Mouse (Mus musculus) heart, postnatal 0 days (tissue): ENCODE data around the gene Cenpj. TPM values are rescaled to one million over a fixed set of nuclear protein-coding genes. Genes with fewer than 3 reads are reported as not detected.

Experiments used
- ATAC-seq: fragments of 200-750 bp; cut with Nextera tagmentation; 2 replicates; pipeline ENCODE4 v1.8.0; 2017; ENCODE audit warnings: low read depth, moderate number of reproducible peaks, moderate library complexity; ENCODE audit not compliant: insufficient read depth
- DNase-seq: peaks from one replicate; pipeline ENCODE4 v3.0.0-alpha.2; 2016; ENCODE audit warnings: low spot score
- H3K27ac ChIP-seq: fragments of 300-500 bp; sonication (generic); 2 replicates; pipeline ENCODE4 v1.5.1; 2014; ENCODE audit warnings: low read depth, mild to moderate bottlenecking
- H3K27me3 ChIP-seq: fragments of 300-500 bp; sonication (generic); 2 replicates; pipeline ENCODE4 v1.6.1; 2014; ENCODE audit warnings: low read length, mixed read lengths; ENCODE audit not compliant: control insufficient read depth, insufficient read depth
- H3K36me3 ChIP-seq: fragments of 300-500 bp; sonication (generic); replicated peaks from 2 replicates; pipeline ENCODE4 v1.6.1; 2014; ENCODE audit warnings: low read length, mixed read lengths; ENCODE audit not compliant: control insufficient read depth, insufficient read depth
- H3K4me1 ChIP-seq: fragments of 300-500 bp; sonication (generic); 2 replicates; pipeline ENCODE4 v1.6.1; 2014; ENCODE audit warnings: antibody characterized with exemption; ENCODE audit not compliant: control insufficient read depth, insufficient read depth
- H3K4me2 ChIP-seq: fragments of 300-500 bp; sonication (generic); 2 replicates; pipeline ENCODE4 v1.6.1; 2014; ENCODE audit warnings: low read depth, mild to moderate bottlenecking, low read length, moderate library complexity
- H3K4me3 ChIP-seq: fragments of 300-500 bp; sonication (generic); 2 replicates; pipeline ENCODE4 v1.5.1; 2014; ENCODE audit warnings: low read depth, low read length
- H3K9ac ChIP-seq: fragments of 300-500 bp; sonication (generic); replicated peaks from 2 replicates; pipeline ENCODE4 v1.6.1; 2014; ENCODE audit warnings: low read depth, low read length, mixed read lengths
- H3K9me3 ChIP-seq: fragments of 300-500 bp; sonication (generic); replicated peaks from 2 replicates; pipeline ENCODE4 v1.6.1; 2016; ENCODE audit warnings: low read length; ENCODE audit not compliant: control insufficient read depth
- CTCF ChIP-seq: IDR thresholded peaks from 2 replicates; pipeline ENCODE4 v1.5.1; 2016; ENCODE audit warnings: antibody characterized with exemption, control low read depth, low read depth
- EP300 ChIP-seq: IDR thresholded peaks from 2 replicates; pipeline ENCODE4 v1.6.1; 2016; ENCODE audit warnings: antibody characterized with exemption, low read depth
- WGBS: fragments of 180-500 bp; shearing (Covaris S2); extraction: QIAGEN DNeasy Blood & Tissue Kit; methylation state at CpG from one replicate; pipeline ENCODE4 v1.1.7; 2014; 5-methylcytosine and 5-hydroxymethylcytosine counted together
- polyA plus RNA-seq: library from polyadenylated mRNA; unstranded; fragments of >200 nt; fragmentation: Nextera tagmentation; extraction: Ambion mirVana; gene quantifications from 2 replicates; pipeline ENCODE4 v1.2.1, GENCODE M21; 2015
- total RNA-seq: library from RNA; depleted of rRNA; stranded (reverse); fragments of >200 nt; gene quantifications from 2 replicates; pipeline ENCODE4 v1.2.3, GENCODE M21; 2014; ENCODE audit warnings: low replicate concordance; rRNA removed

Gene Cenpj
- total and polyA plus RNA-seq, 2 experiments from 2014 or later = 2.5 to 3.2 TPM

DNA sequence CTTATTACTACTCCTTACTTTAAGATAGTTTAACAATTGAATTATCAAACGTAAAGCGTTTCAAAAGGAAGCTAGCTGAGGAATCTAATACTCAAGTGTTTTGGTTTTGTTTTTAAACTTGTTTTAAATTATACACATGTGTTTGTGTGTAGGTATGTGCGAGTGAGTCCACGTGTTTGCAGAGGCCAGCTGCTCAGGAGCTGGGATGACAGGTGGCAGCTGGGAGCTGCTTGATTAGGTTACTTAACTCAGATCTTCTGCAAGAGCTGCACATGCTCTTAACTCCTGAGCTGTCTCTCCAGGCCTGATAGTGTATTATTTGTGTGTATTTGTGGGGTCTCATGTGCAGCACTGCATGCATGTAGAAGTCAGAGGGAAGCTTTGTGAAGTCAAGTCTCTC, 72.8 kb downstream of the Cenpj start:
- DNase-seq (no peak), ATAC-seq (no peak)
- WGBS = 68% methylated on average over 4 of the region's 4 CpGs
- Histone ChIP-seq H3K4me3 (no peak overlapping the region), H3K4me2 (no peak overlapping the region), H3K27me3 (no peaks in the 10 kb centered on the region), H3K9me3 (no peaks in the 10 kb centered on the region), H3K36me3 (no peaks in the 10 kb centered on the region), H3K4me1 (no peaks in the 10 kb centered on the region), H3K9ac (no peak overlapping the region), H3K27ac (no peak overlapping the region)
- TF ChIP-seq CTCF (no peak), EP300 (no peak)

GRCm38 (mm10) chr14:56489806-56490205, 85.4 kb downstream of the Cenpj start:
- Histone ChIP-seq H3K9ac (no peak overlapping the region), H3K27me3 (no peaks in the 10 kb centered on the region), H3K4me1 (no peaks in the 10 kb centered on the region), H3K4me2 (no peak overlapping the region), H3K36me3 (no peaks in the 10 kb centered on the region), H3K27ac (no peak overlapping the region), H3K4me3 (no peak overlapping the region), H3K9me3 (no peaks in the 10 kb centered on the region)
- TF ChIP-seq EP300 (no peak), CTCF (no peak)
- no peak for DNase-seq
- no peak for ATAC-seq

Other genes starting within 250 kb of the Cenpj start
- not detected in 2 replicates for gene Atp12a, start 210.4 kb downstream of the Cenpj start, total RNA-seq
- gene Atp12a, start 210.4 kb downstream of the Cenpj start, polyA plus RNA-seq = not detected in 2 replicates
- 2.1 TPM in 1 of 2 replicates, not detected in the other for gene Rnf17, start 172.8 kb downstream of the Cenpj start, total RNA-seq
- 1.0 and 1.2 TPM in 2 replicates for gene Rnf17, start 172.8 kb downstream of the Cenpj start, polyA plus RNA-seq
- 7.3 and 12.3 TPM in 2 replicates for gene Parp4, start 194 bp upstream of the Cenpj start, total RNA-seq
- gene Parp4, start 194 bp upstream of the Cenpj start, polyA plus RNA-seq = 9.8 and 10.1 TPM in 2 replicates
- 7.9 and 8.7 TPM in 2 replicates for gene Mphosph8, start 92.8 kb upstream of the Cenpj start, total RNA-seq
- 24.9 and 26.2 TPM in 2 replicates for gene Mphosph8, start 92.8 kb upstream of the Cenpj start, polyA plus RNA-seq
- 20.0 and 22.4 TPM in 2 replicates for gene Pspc1, start 202.9 kb upstream of the Cenpj start, total RNA-seq
- gene Pspc1, start 202.9 kb upstream of the Cenpj start, polyA plus RNA-seq = 12.6 and 14.0 TPM in 2 replicates
- gene Zmym5, start 236.3 kb upstream of the Cenpj start, total RNA-seq = 6.1 and 8.5 TPM in 2 replicates
- 17.3 and 18.2 TPM in 2 replicates for gene Zmym5, start 236.3 kb upstream of the Cenpj start, polyA plus RNA-seq